Mouse (Mus musculus) erythroblast, embryonic 14.5 days (primary cell): ENCODE results near the gene Gm49368.
"Not testable (repeated sequence)": the region's sequence is repeated elsewhere in the genome, so short reads cannot be mapped to it uniquely, and the experiment has no call there.

ENCODE experiments used
- GATA1 ChIP-seq: IDR thresholded peaks from 2 replicates; pipeline ENCODE4 v1.6.1; 2012; ENCODE audit warnings: low read length, inconsistent platforms, mixed read lengths
- TAL1 ChIP-seq: IDR thresholded peaks from 3 replicates; pipeline ENCODE4 v1.6.1; 2012; ENCODE audit warnings: low read length, inconsistent platforms, mixed read lengths

GRCm38 (mm10) chr7:128016134-128016533 lies 46.3 kb upstream of the Gm49368 start:
- not testable (repeated sequence) for TF ChIP-seq TAL1, GATA1
